Mouse (Mus musculus): ENCODE results near the gene Pcdh15. TPM values are rescaled to one million over a fixed set of nuclear protein-coding genes. Genes with fewer than 3 reads are reported as not detected.

The Pcdh15 gene
- polyA plus RNA-seq, 1 experiment from 2014 or later, result 2.0 TPM

DNA sequence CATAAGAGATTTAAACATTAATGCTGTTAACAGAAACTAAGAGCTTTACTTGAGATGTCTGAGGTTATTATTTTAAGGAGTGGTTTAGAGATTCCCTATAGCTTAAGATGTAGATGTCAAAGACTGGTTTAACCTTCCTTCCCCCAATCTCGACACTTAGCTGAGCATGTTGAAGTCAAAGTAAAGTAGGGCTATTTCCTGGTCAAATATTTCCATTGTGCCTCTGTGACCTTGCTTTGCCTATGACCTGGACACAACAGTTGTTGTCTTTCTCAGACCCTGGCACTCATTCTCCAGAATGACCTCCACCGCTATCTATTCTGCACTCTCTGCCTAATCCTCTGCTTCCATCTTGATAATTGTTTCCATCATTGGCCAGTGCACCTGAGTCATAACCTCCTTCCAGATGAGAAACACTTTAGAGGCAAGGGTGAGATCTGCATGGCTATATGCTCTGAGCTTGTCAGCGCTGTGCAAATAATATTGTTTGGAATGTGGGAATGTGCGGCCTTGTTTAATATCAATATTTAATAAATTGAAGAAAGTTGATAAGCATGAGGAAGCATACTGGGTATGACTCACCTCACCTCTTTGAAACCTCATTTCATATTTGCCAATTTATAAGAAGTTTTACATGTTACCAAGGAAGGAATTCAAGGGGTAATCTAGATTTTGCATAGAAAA lies 833.0 kb downstream of the Pcdh15 start:
- Histone ChIP-seq H3K4me2 (ENCODE audit: low read depth, low read length) (no peak overlapping the region), H3K27me3 (ENCODE audit: control insufficient read depth, insufficient read depth, low read length) (no peaks in the 10 kb centered on the region), H3K27ac (ENCODE audit: low read length) (no peak overlapping the region), H3K4me1 (ENCODE audit: control insufficient read depth, insufficient read depth, low read length) (no peaks in the 10 kb centered on the region), H3K4me3 (replicated peaks; ENCODE audit: low read length) (no peak overlapping the region), H3K36me3 (ENCODE audit: control insufficient read depth, insufficient read depth, low read length) (no peaks in the 10 kb centered on the region), H3K9me3 (replicated peaks; ENCODE audit: control insufficient read depth, low read length) (no peaks in the 10 kb centered on the region), H3K9ac (ENCODE audit: low read length) (no peak overlapping the region)
- peak; percentile 84 for ATAC-seq (ENCODE audit: insufficient read depth, low FRiP score)
- 76% methylated on average over 4 of the region's 4 CpGs for WGBS

DNA sequence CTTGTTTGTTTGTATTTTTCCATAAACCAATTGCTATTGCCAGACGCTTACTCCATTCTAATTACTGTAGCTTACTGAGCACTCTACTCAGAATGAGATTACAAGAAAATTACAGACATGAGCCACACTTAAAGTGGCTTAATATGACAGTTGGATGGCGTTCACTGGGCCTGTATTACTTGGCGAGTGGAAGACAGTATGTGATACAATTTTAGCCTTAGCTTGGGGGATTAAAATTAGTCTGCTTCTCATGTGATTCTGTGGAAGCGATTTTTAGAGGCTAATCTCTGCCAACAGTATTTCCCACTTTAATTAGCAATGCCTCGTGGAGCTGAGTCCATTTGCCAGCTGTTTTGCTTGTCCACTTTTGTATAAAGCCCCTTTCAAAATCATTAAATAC lies 837.0 kb downstream of the Pcdh15 start:
- Histone ChIP-seq H3K27ac (ENCODE audit: low read length) (no peak overlapping the region), H3K9me3 (replicated peaks; ENCODE audit: control insufficient read depth, low read length) (no peaks in the 10 kb centered on the region), H3K9ac (ENCODE audit: low read length) (no peak overlapping the region), H3K36me3 (ENCODE audit: control insufficient read depth, insufficient read depth, low read length) (no peaks in the 10 kb centered on the region), H3K4me1 (ENCODE audit: control insufficient read depth, insufficient read depth, low read length) (no peaks in the 10 kb centered on the region), H3K27me3 (ENCODE audit: control insufficient read depth, insufficient read depth, low read length) (no peaks in the 10 kb centered on the region), H3K4me3 (replicated peaks; ENCODE audit: low read length) (no peak overlapping the region), H3K4me2 (ENCODE audit: low read depth, low read length) (no peak overlapping the region)
- WGBS, result 74% methylated on average over 5 of the region's 5 CpGs
- no peak for ATAC-seq (ENCODE audit: insufficient read depth, low FRiP score)

DNA sequence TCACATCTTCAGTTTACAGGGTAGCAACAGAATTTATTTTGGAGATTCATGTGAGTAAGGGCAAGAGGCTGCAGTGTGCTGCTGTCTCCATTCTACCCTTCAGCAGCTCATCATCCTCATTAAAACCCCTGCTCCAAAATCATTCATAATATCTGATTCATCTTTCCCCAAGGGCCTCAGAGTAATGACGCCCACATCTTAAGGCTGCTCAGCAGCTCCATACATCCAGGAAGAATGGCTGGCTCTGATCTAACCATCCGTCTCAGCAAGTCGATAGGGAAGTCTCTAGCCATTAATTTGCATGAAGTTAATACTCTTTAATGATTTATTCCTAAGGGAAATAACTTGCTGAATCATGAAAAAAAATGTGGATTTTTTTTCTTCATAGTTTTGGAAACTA lies 839.8 kb downstream of the Pcdh15 start:
- H3K4me3 ChIP-seq (replicated peaks; ENCODE audit: low read length), result no peak overlapping the region
- 74% methylated on average over 3 of the region's 3 CpGs for WGBS
- H3K36me3 ChIP-seq (ENCODE audit: control insufficient read depth, insufficient read depth, low read length), result no peaks in the 10 kb centered on the region
- H3K9ac ChIP-seq (ENCODE audit: low read length), result no peak overlapping the region
- ATAC-seq (ENCODE audit: insufficient read depth, low FRiP score), result no peak
- no peaks in the 10 kb centered on the region for H3K27me3 ChIP-seq (ENCODE audit: control insufficient read depth, insufficient read depth, low read length)
- no peak overlapping the region for H3K27ac ChIP-seq (ENCODE audit: low read length)
- H3K4me2 ChIP-seq (ENCODE audit: low read depth, low read length), result no peak overlapping the region
- no peaks in the 10 kb centered on the region for H3K9me3 ChIP-seq (replicated peaks; ENCODE audit: control insufficient read depth, low read length)
- no peaks in the 10 kb centered on the region for H3K4me1 ChIP-seq (ENCODE audit: control insufficient read depth, insufficient read depth, low read length)

DNA sequence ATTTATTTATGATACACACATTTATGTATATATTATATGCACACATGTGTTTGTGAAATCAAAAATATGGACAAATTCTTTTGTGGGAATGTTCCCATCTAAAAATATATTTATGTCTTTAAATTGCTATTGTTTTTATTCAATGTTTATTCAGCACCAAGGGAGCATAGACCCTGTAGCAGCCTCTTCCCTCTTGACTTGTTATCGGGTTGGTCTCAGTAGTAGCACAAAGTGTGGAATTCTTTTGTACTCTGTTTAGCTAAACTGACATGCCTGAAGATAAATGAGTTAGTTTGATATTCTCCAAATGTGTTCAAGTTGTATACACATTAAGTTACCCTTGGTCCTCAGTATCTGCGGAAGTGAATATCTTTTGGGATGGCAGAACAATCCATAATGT lies 848.7 kb downstream of the Pcdh15 start:
- Histone ChIP-seq H3K27ac (ENCODE audit: low read length) (no peak overlapping the region), H3K4me2 (ENCODE audit: low read depth, low read length) (no peak overlapping the region), H3K4me3 (replicated peaks; ENCODE audit: low read length) (no peak overlapping the region), H3K27me3 (ENCODE audit: control insufficient read depth, insufficient read depth, low read length) (no peaks in the 10 kb centered on the region), H3K4me1 (ENCODE audit: control insufficient read depth, insufficient read depth, low read length) (no peaks in the 10 kb centered on the region), H3K9me3 (replicated peaks; ENCODE audit: control insufficient read depth, low read length) (no peaks in the 10 kb centered on the region), H3K9ac (ENCODE audit: low read length) (no peak overlapping the region), H3K36me3 (ENCODE audit: control insufficient read depth, insufficient read depth, low read length) (no peaks in the 10 kb centered on the region)
- 26% methylated on average over 2 of the region's 2 CpGs for WGBS
- no peak for ATAC-seq (ENCODE audit: insufficient read depth, low FRiP score)

DNA sequence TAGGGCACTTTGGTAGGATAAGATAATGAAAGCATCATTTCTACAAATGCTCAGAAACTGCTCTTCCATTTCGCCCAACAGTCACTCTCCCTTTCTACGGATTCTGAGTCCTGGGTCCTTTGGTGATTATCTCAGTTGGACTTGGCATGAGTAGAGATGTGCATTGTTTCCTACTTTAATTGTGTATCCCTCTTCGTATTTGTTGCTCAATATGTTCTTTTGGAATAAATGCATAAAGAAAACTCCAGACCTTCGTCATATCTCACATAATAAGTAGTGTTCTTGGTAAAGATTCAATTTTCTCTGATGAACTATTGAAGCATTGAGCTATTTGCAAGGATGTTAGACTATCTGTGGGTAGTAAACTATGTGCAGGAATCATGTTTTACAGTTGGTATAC lies 854.2 kb downstream of the Pcdh15 start:
- Histone ChIP-seq H3K4me2 (ENCODE audit: low read depth, low read length) (no peak overlapping the region), H3K4me1 (ENCODE audit: control insufficient read depth, insufficient read depth, low read length) (no peaks in the 10 kb centered on the region), H3K4me3 (replicated peaks; ENCODE audit: low read length) (no peak overlapping the region), H3K27ac (ENCODE audit: low read length) (no peak overlapping the region), H3K36me3 (ENCODE audit: control insufficient read depth, insufficient read depth, low read length) (no peaks in the 10 kb centered on the region), H3K9ac (ENCODE audit: low read length) (no peak overlapping the region), H3K9me3 (replicated peaks; ENCODE audit: control insufficient read depth, low read length) (no peaks in the 10 kb centered on the region), H3K27me3 (ENCODE audit: control insufficient read depth, insufficient read depth, low read length) (no peaks in the 10 kb centered on the region)
- no peak for ATAC-seq (ENCODE audit: insufficient read depth, low FRiP score)
- 85% methylated on average over 4 of the region's 4 CpGs for WGBS

DNA sequence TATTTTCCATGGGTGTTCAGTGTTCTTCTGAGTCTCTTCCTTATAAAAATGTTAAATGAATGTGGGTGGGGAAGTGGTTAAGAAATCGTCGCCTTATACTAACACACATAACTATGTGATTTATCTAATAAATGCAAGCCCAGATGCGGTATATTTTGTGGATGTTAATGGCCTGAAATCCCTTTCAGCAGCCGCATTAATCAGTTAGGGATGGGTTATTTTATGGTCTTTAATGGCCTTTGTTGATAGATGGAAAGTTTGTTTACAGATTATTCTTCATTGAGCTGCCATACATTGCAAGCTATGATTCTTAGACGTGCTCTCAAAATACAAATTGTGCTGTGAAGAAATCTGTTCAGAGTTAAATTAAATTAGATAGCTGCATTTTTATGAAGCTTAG lies 884.9 kb downstream of the Pcdh15 start:
- no peaks in the 10 kb centered on the region for H3K9me3 ChIP-seq (replicated peaks; ENCODE audit: control insufficient read depth, low read length)
- no peak overlapping the region for H3K9ac ChIP-seq (ENCODE audit: low read length)
- no peaks in the 10 kb centered on the region for H3K27me3 ChIP-seq (ENCODE audit: control insufficient read depth, insufficient read depth, low read length)
- H3K4me3 ChIP-seq (replicated peaks; ENCODE audit: low read length), result no peak overlapping the region
- H3K4me2 ChIP-seq (ENCODE audit: low read depth, low read length), result no peak overlapping the region
- H3K4me1 ChIP-seq (ENCODE audit: control insufficient read depth, insufficient read depth, low read length), result no peaks in the 10 kb centered on the region
- no peaks in the 10 kb centered on the region for H3K36me3 ChIP-seq (ENCODE audit: control insufficient read depth, insufficient read depth, low read length)
- no peak for ATAC-seq (ENCODE audit: insufficient read depth, low FRiP score)
- no peak overlapping the region for H3K27ac ChIP-seq (ENCODE audit: low read length)
- WGBS, result 57% methylated on average over 5 of the region's 5 CpGs

DNA sequence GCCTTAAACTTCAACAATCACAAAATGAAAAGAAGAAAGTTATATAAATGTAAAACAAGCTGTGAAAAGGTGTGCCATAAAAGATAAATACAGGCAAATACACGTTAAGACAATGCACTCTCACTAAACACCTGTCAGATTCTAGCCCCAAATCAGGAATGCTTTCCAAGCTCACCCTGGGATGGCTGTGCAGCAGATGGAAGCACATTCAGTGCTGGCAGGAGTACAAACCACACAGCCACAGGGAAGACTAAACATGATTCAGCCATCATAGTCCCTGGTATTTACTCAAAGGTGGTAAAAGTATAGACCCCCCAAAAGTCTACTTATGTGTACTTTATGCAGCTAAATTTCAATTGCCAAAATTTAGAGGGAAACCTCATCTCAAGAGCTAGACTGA lies 909.7 kb downstream of the Pcdh15 start:
- ATAC-seq (ENCODE audit: insufficient read depth, low FRiP score), result no peak
- 45% methylated on average over 1 of the region's 1 CpGs for WGBS
- no peak overlapping the region for H3K9ac ChIP-seq (ENCODE audit: low read length)
- H3K4me2 ChIP-seq (ENCODE audit: low read depth, low read length), result no peak overlapping the region
- no peaks in the 10 kb centered on the region for H3K36me3 ChIP-seq (ENCODE audit: control insufficient read depth, insufficient read depth, low read length)
- no peaks in the 10 kb centered on the region for H3K27me3 ChIP-seq (ENCODE audit: control insufficient read depth, insufficient read depth, low read length)
- no peak overlapping the region for H3K27ac ChIP-seq (ENCODE audit: low read length)
- no peak overlapping the region for H3K4me3 ChIP-seq (replicated peaks; ENCODE audit: low read length)
- H3K4me1 ChIP-seq (ENCODE audit: control insufficient read depth, insufficient read depth, low read length), result no peaks in the 10 kb centered on the region
- H3K9me3 ChIP-seq (replicated peaks; ENCODE audit: control insufficient read depth, low read length), result no peaks in the 10 kb centered on the region

DNA sequence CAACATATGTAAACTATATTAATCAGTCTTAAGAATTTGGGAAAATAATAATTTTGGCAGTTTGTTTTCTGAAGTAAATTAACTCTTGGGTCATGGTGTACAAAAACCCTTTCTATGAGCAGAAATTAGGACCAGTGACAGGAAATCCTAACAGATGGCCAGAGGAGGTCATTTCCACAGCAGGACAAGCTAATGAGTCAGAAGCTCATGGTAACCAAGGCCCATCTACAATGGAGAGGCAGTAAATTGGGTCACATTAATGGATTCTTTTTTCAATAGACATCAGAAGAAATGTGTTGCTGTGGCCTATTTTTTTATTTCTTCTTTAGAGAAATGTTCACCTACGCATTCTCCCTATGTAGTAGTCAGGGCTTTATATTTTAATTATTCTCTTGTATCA lies 923.9 kb downstream of the Pcdh15 start:
- H3K36me3 ChIP-seq (ENCODE audit: control insufficient read depth, insufficient read depth, low read length), result no peaks in the 10 kb centered on the region
- no peak overlapping the region for H3K27ac ChIP-seq (ENCODE audit: low read length)
- H3K9me3 ChIP-seq (replicated peaks; ENCODE audit: control insufficient read depth, low read length), result no peaks in the 10 kb centered on the region
- WGBS, result 73% methylated on average over 1 of the region's 1 CpGs
- H3K4me1 ChIP-seq (ENCODE audit: control insufficient read depth, insufficient read depth, low read length), result no peaks in the 10 kb centered on the region
- no peak overlapping the region for H3K9ac ChIP-seq (ENCODE audit: low read length)
- H3K27me3 ChIP-seq (ENCODE audit: control insufficient read depth, insufficient read depth, low read length), result no peaks in the 10 kb centered on the region
- no peak overlapping the region for H3K4me3 ChIP-seq (replicated peaks; ENCODE audit: low read length)
- ATAC-seq (ENCODE audit: insufficient read depth, low FRiP score), result no peak
- H3K4me2 ChIP-seq (ENCODE audit: low read depth, low read length), result no peak overlapping the region

DNA sequence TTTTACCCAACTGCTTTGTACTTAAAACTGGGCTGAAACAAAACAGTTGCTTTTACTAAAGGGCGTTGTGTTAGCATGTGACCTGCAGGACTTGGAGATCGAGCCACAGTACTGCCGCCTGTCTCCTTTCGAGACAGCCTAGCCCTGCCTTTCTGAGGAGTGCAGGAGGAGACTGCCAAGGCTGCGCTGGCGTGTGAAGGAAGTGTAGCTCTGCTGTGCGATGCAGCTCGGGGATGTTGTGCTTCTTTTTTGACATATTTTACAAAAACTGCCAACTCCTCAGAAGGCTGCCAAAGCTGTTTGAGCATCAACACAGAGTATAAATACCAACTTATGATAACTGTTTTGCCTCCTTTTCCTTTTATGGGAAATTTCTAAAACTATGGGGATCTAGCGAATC lies 953.9 kb downstream of the Pcdh15 start:
- Histone ChIP-seq H3K9ac (ENCODE audit: low read length) (no peak overlapping the region), H3K9me3 (replicated peaks; ENCODE audit: control insufficient read depth, low read length) (no peaks in the 10 kb centered on the region), H3K36me3 (ENCODE audit: control insufficient read depth, insufficient read depth, low read length) (no peaks in the 10 kb centered on the region), H3K27me3 (ENCODE audit: control insufficient read depth, insufficient read depth, low read length) (no peaks in the 10 kb centered on the region), H3K27ac (ENCODE audit: low read length) (no peak overlapping the region), H3K4me3 (replicated peaks; ENCODE audit: low read length) (no peak overlapping the region), H3K4me1 (ENCODE audit: control insufficient read depth, insufficient read depth, low read length) (no peaks in the 10 kb centered on the region), H3K4me2 (ENCODE audit: low read depth, low read length) (no peak overlapping the region)
- ATAC-seq (ENCODE audit: insufficient read depth, low FRiP score), result no peak
- WGBS, result 49% methylated on average over 9 of the region's 9 CpGs

DNA sequence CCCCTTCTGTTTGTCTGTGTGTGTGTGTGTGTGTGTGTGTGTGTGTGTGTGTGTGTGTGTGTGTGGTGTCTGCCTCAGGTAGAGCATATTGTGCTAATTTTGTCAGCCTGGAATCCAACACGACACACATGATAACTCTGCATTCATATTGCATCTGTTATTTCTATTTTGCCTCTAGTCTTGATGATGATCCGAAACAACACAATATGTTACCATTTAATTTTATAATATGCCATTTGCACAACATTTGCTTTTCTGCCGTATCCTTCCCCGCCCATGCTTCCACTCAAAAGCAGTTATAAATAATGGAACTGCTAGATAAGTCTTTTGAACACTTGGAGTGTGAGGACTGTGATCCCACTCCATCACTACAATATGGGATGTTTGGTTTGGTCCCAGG lies 987.5 kb downstream of the Pcdh15 start:
- no peak for ATAC-seq (ENCODE audit: insufficient read depth, low FRiP score)
- 86% methylated on average over 4 of the region's 4 CpGs for WGBS
- H3K27ac ChIP-seq (ENCODE audit: low read length), result no peak overlapping the region
- no peaks in the 10 kb centered on the region for H3K36me3 ChIP-seq (ENCODE audit: control insufficient read depth, insufficient read depth, low read length)
- no peak overlapping the region for H3K4me2 ChIP-seq (ENCODE audit: low read depth, low read length)
- no peak overlapping the region for H3K4me3 ChIP-seq (replicated peaks; ENCODE audit: low read length)
- H3K9me3 ChIP-seq (replicated peaks; ENCODE audit: control insufficient read depth, low read length), result no peaks in the 10 kb centered on the region
- no peaks in the 10 kb centered on the region for H3K4me1 ChIP-seq (ENCODE audit: control insufficient read depth, insufficient read depth, low read length)
- H3K27me3 ChIP-seq (ENCODE audit: control insufficient read depth, insufficient read depth, low read length), result no peaks in the 10 kb centered on the region
- H3K9ac ChIP-seq (ENCODE audit: low read length), result no peak overlapping the region

Data from stomach, embryonic 16.5 days (tissue).